Mouse (Mus musculus) adrenal gland, postnatal 36 days (tissue): Measurements from ENCODE around the gene Gngt1. TPM values are rescaled to one million over a fixed set of nuclear protein-coding genes. Genes with fewer than 3 reads are reported as not detected.

Experiments used
- total RNA-seq, 2 experiments: library from RNA; stranded (reverse); gene quantifications; 2 replicates each; pipeline ENCODE4 v1.2.3; 2021

Gngt1 gene
- total RNA-seq, 2 experiments from 2014 or later = not detected

Other genes starting within 250 kb of the Gngt1 start
- not detected for gene Calcr, start 229.1 kb upstream of the Gngt1 start, total RNA-seq
- 1 to 10 TPM; 3.6 to 4.3 TPM for gene Tfpi2, start 4.9 kb upstream of the Gngt1 start, total RNA-seq
- 10 to 100 TPM; 28.0 to 35.3 TPM for gene Gng11, start 10.1 kb downstream of the Gngt1 start, total RNA-seq
- gene Bet1, start 93.2 kb downstream of the Gngt1 start, total RNA-seq = 10 to 100 TPM; 51.9 to 72.7 TPM